Mouse (Mus musculus) kidney, postnatal 10 days (tissue): Measurements from ENCODE around the gene Rbfox1.

Source experiments
- DNase-seq: peaks from one replicate; pipeline ENCODE4 v3.0.0; 2021; ENCODE audit warnings: mixed read lengths

The Rbfox1 gene

GRCm38 (mm10) chr16:6485631-6486030 lies 600.5 kb downstream of the Rbfox1 start:
- DNase-seq = no peak

- DNase-seq = peak; percentile 50
These were observed 617.1 kb downstream of the Rbfox1 start for GRCm38 (mm10) chr16:6502219-6502618.

GRCm38 (mm10) chr16:6503573-6504331 lies 618.6 kb downstream of the Rbfox1 start:
- peak; percentile 64 for DNase-seq

GRCm38 (mm10) chr16:6508924-6509323 lies 623.8 kb downstream of the Rbfox1 start:
- DNase-seq = no peak

- no peak for DNase-seq
These were observed 634.3 kb downstream of the Rbfox1 start for GRCm38 (mm10) chr16:6519474-6519873.

- DNase-seq = no peak
These were observed 640.5 kb downstream of the Rbfox1 start for GRCm38 (mm10) chr16:6525507-6526170.

GRCm38 (mm10) chr16:6531459-6531858 lies 646.3 kb downstream of the Rbfox1 start:
- DNase-seq = no peak

GRCm38 (mm10) chr16:6532077-6532995 lies 647.2 kb downstream of the Rbfox1 start:
- DNase-seq = no peak

- DNase-seq = peak; percentile 4
These were observed 670.6 kb downstream of the Rbfox1 start for GRCm38 (mm10) chr16:6555776-6556175.

- DNase-seq = no peak
These were observed 672.6 kb downstream of the Rbfox1 start for GRCm38 (mm10) chr16:6557726-6558125.

- no peak for DNase-seq
These were observed 699.5 kb downstream of the Rbfox1 start for GRCm38 (mm10) chr16:6584700-6585099.

GRCm38 (mm10) chr16:6585204-6585603 lies 700.0 kb downstream of the Rbfox1 start:
- DNase-seq = no peak

GRCm38 (mm10) chr16:6616526-6616925 lies 731.4 kb downstream of the Rbfox1 start:
- DNase-seq = no peak

GRCm38 (mm10) chr16:6640330-6640729 lies 755.2 kb downstream of the Rbfox1 start:
- no peak for DNase-seq

- no peak for DNase-seq
These were observed 761.8 kb downstream of the Rbfox1 start for GRCm38 (mm10) chr16:6646941-6647340.

GRCm38 (mm10) chr16:6648753-6649152 lies 763.6 kb downstream of the Rbfox1 start:
- no peak for DNase-seq

GRCm38 (mm10) chr16:6658594-6658993 lies 773.4 kb downstream of the Rbfox1 start:
- no peak for DNase-seq

- DNase-seq = no peak
These were observed 801.1 kb downstream of the Rbfox1 start for GRCm38 (mm10) chr16:6686076-6686757.

GRCm38 (mm10) chr16:6704847-6705246 lies 819.7 kb downstream of the Rbfox1 start:
- DNase-seq = no peak

- DNase-seq = no peak
These were observed 827.2 kb downstream of the Rbfox1 start for GRCm38 (mm10) chr16:6712341-6712740.

GRCm38 (mm10) chr16:6715245-6715644 lies 830.1 kb downstream of the Rbfox1 start:
- no peak for DNase-seq

GRCm38 (mm10) chr16:6716214-6716911 lies 831.2 kb downstream of the Rbfox1 start:
- DNase-seq = peak; percentile 5
